Mouse (Mus musculus): ENCODE data around the gene Fam213a. TPM values are rescaled to one million over a fixed set of nuclear protein-coding genes. Genes with fewer than 3 reads are reported as not detected.

Fam213a gene
- total and polyA plus RNA-seq, 2 experiments from 2014 or later: 9.4 to 25.7 TPM

DNA sequence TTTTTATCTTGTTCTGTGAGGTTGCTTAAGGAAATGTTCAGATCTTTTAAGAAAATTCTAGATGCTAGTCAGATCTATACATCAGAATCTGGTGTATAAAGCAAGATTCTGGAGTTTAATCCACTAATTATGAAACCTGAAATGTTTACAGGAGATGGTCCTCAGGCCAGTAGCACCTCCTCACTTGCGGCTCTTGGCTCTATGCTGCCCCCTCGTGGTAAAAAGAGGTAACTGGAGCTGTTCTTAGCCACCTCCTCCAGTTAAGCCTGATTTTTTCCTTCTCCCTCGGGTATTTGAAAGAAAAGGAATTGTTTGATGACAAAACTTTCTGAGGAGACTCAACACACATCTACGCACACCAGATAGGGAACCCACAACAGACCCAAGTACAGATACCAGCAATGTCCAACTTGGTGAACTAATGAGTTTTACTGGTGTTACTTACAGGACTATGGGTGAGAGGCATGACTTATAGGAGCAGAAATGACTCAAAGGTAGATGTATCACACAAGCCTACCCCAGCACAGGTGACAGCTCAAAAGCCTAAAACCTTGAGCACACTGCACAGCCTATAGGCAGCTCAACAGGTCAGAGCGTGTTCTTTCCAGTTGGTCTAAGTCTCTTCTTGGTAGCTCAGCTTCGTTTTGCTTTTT, 21.7 kb upstream of the Fam213a start:
- TF ChIP-seq EP300 (IDR thresholded peaks at IDR 0.05; ENCODE audit: low read depth): no peak
- TF ChIP-seq CTCF (IDR thresholded peaks at IDR 0.05; ENCODE audit: low read depth): peak; percentile 88
- 32% methylated on average over 6 of the region's 6 CpGs for WGBS
- H3K4me3 ChIP-seq (ENCODE audit: low read depth, low read length): no peak overlapping the region

DNA sequence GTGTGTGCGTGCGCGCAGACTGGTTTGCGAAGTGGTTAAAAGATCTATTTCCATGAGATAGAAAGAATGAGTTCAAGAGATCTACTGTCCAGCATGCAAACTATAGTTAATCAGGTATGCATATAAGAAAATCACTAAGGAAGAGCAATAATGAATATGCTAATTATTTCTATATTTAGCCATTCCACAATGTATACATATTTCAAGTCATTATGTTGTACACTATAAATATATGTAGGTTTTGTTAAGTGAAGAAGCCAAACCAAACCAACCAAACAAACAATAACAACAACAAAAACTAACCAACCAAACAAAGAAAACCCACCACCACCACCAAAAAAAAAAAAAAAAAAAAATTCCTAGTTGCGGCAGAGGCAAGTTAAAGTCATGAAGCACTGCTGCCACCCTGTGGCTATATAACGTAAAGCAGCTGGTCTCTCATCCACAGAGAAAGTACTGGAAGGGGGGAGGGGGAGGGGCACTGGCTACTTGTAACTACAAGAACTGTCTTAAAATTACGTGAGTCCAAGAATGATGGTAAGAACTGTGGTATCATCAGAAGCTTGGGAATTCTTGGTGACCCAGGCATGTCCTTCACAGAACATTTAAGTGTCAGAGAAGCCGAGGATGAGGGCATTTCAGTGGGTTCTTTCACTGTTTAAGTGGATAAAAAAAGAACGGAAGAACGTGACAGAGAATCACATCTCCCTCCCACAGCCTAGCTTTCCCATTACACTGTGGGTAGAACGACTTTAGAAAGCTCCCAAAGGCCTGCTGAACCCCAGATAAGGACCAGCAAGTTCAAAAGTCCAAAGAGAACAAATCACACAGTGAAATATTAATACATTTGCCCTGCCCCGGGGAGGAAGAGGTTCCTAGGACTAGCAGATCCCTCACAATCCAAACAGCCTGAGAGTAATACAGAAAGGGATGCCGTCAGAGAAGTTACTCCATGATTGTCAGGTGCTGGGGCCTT, 19.8 kb upstream of the Fam213a start:
- 49% methylated on average over 13 of the region's 13 CpGs for WGBS
- no peak overlapping the region for H3K4me3 ChIP-seq (ENCODE audit: low read depth, low read length)
- no peak for TF ChIP-seq EP300 (IDR thresholded peaks at IDR 0.05; ENCODE audit: low read depth)
- peak; percentile 84 for TF ChIP-seq CTCF (IDR thresholded peaks at IDR 0.05; ENCODE audit: low read depth)
- no peak overlapping the region for H3K27ac ChIP-seq (ENCODE audit: low read depth)
- H3K36me3 ChIP-seq (replicated peaks; ENCODE audit: control insufficient read depth, insufficient read depth, low read length): no peaks in the 10 kb centered on the region
- no peaks in the 10 kb centered on the region for H3K9me3 ChIP-seq (replicated peaks; ENCODE audit: control insufficient read depth, low read length)
- H3K27me3 ChIP-seq (ENCODE audit: control insufficient read depth, insufficient read depth, low read length): no peaks in the 10 kb centered on the region
- H3K4me2 ChIP-seq (ENCODE audit: low read depth, low read length): no peak overlapping the region
- no peak for ATAC-seq (ENCODE audit: insufficient read depth, low read depth)
- peak; percentile 76 for DNase-seq (ENCODE audit: low spot score)
- no peak overlapping the region for H3K9ac ChIP-seq (replicated peaks; ENCODE audit: low read depth, low read length)
- no peaks in the 10 kb centered on the region for H3K4me1 ChIP-seq (ENCODE audit: control insufficient read depth, insufficient read depth)

More for the DNA sequence above, 21.7 kb upstream of the Fam213a start:
- DNase-seq (ENCODE audit: low spot score) (peak; percentile 53), ATAC-seq (ENCODE audit: insufficient read depth, low read depth) (no peak)
- no peaks in the 10 kb centered on the region for H3K9me3 ChIP-seq (replicated peaks; ENCODE audit: control insufficient read depth, low read length)
- no peak overlapping the region for H3K9ac ChIP-seq (replicated peaks; ENCODE audit: low read depth, low read length)
- no peak overlapping the region for H3K4me2 ChIP-seq (ENCODE audit: low read depth, low read length)
- no peaks in the 10 kb centered on the region for H3K36me3 ChIP-seq (replicated peaks; ENCODE audit: control insufficient read depth, insufficient read depth, low read length)
- no peaks in the 10 kb centered on the region for H3K27me3 ChIP-seq (ENCODE audit: control insufficient read depth, insufficient read depth, low read length)
- H3K27ac ChIP-seq (ENCODE audit: low read depth): no peak overlapping the region
- no peaks in the 10 kb centered on the region for H3K4me1 ChIP-seq (ENCODE audit: control insufficient read depth, insufficient read depth)

DNA sequence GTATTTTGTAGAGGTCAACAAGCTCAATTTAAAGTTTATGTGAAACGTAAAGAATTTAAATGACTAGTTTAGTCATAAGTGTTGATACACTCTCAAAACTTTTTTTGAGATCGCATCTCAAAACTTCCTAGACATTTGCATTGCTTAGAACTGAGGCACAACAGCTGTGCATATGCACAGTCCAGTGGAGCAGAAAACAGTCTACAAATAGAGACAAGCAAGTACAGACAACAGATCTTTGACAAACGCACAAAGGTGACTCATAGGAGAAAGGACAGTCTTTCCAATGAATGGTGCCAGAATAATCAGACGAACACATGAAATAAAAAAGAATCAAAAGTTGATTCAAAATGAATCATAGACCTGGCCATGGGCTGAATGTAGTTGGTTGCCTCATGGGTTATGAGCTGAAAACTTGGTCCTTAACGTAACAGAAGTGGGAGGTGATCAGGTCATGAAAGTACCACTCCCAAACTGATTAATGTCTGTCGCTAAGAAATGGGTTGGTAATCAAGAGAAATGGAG, 17.5 kb upstream of the Fam213a start:
- DNase-seq (ENCODE audit: low spot score) (no peak), ATAC-seq (ENCODE audit: insufficient read depth, low read depth) (no peak)
- Histone ChIP-seq H3K27ac (ENCODE audit: low read depth) (no peak overlapping the region), H3K27me3 (ENCODE audit: control insufficient read depth, insufficient read depth, low read length) (no peaks in the 10 kb centered on the region), H3K4me2 (ENCODE audit: low read depth, low read length) (no peak overlapping the region), H3K9me3 (replicated peaks; ENCODE audit: control insufficient read depth, low read length) (no peaks in the 10 kb centered on the region), H3K4me3 (ENCODE audit: low read depth, low read length) (no peak overlapping the region), H3K36me3 (replicated peaks; ENCODE audit: control insufficient read depth, insufficient read depth, low read length) (no peaks in the 10 kb centered on the region), H3K9ac (replicated peaks; ENCODE audit: low read depth, low read length) (no peak overlapping the region), H3K4me1 (ENCODE audit: control insufficient read depth, insufficient read depth) (no peaks in the 10 kb centered on the region)
- TF ChIP-seq EP300 (IDR thresholded peaks at IDR 0.05; ENCODE audit: low read depth): no peak
- WGBS: 86% methylated on average over 6 of the region's 6 CpGs

DNA sequence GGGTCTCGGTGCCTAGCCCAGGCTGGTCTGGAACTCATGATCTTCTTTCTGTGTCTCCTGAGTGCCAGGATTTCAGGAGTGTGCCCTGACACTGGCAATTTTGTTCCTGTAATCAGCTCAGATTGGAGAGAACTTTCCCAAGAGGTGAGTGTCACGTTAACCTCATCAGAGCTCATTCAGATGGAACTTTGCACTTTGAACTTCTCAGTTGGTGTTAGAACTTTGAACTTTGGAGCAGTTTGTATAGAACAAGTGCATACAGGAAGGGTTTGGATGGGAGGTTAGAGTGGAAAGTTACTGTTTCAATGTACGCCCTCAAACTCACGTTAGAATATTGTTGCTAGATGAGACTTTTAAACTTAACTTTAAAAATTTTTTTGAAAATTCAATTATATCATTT, 15.7 kb upstream of the Fam213a start:
- Histone ChIP-seq H3K36me3 (replicated peaks; ENCODE audit: control insufficient read depth, insufficient read depth, low read length) (no peaks in the 10 kb centered on the region), H3K4me2 (ENCODE audit: low read depth, low read length) (no peak overlapping the region), H3K4me1 (ENCODE audit: control insufficient read depth, insufficient read depth) (0 out of 2 replicates have a peak, but pooled peaks cover 5% of the 10 kb centered on the region), H3K4me3 (ENCODE audit: low read depth, low read length) (no peak overlapping the region), H3K27me3 (ENCODE audit: control insufficient read depth, insufficient read depth, low read length) (no peaks in the 10 kb centered on the region), H3K27ac (ENCODE audit: low read depth) (no peak overlapping the region), H3K9ac (replicated peaks; ENCODE audit: low read depth, low read length) (no peak overlapping the region), H3K9me3 (replicated peaks; ENCODE audit: control insufficient read depth, low read length) (no peaks in the 10 kb centered on the region)
- ATAC-seq (ENCODE audit: insufficient read depth, low read depth) (no peak), DNase-seq (ENCODE audit: low spot score) (no peak)
- no peak for TF ChIP-seq CTCF (IDR thresholded peaks at IDR 0.05; ENCODE audit: low read depth)
- no peak for TF ChIP-seq EP300 (IDR thresholded peaks at IDR 0.05; ENCODE audit: low read depth)
- WGBS: 72% methylated on average over 4 of the region's 4 CpGs

DNA sequence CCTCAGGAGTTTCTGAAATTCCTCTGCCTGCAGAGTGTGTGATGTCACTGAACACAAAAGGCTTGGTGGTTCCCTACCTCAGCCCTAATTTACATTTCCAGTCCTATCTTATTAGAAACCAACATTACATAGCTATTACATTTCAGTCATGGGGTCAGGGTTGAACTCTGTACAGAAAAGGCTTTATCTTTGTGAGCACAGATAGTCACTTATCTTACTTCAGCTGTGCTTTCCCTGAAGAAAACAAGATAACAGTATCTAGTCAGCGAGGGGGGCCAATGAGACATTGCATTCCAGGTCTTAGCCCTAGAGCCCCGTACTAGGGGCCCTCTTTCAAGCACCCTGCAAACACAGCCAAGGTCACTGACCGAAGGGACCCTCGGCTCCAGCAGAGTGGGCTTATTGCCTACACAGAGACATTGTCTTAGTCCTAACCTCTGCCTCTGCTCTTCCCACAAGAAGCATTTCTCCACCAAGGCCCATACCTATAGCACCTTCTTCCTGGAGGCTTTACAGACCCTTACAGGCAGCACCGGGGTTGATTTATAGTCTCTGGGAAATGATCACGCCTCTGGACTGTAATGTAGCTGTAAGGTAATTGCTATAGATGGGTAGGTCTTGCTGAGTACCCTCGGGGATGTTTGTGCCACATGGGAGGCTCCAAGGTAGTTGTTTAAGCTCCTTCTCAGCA, 12.2 kb upstream of the Fam213a start:
- H3K27ac ChIP-seq (ENCODE audit: low read depth): no peak overlapping the region
- H3K9ac ChIP-seq (replicated peaks; ENCODE audit: low read depth, low read length): no peak overlapping the region
- ATAC-seq (ENCODE audit: insufficient read depth, low read depth) (no peak), DNase-seq (ENCODE audit: low spot score) (no peak)
- no peaks in the 10 kb centered on the region for H3K36me3 ChIP-seq (replicated peaks; ENCODE audit: control insufficient read depth, insufficient read depth, low read length)
- no peak overlapping the region for H3K4me3 ChIP-seq (ENCODE audit: low read depth, low read length)
- no peak for TF ChIP-seq EP300 (IDR thresholded peaks at IDR 0.05; ENCODE audit: low read depth)
- no peak for TF ChIP-seq CTCF (IDR thresholded peaks at IDR 0.05; ENCODE audit: low read depth)
- WGBS: 32% methylated on average over 7 of the region's 7 CpGs
- no peaks in the 10 kb centered on the region for H3K27me3 ChIP-seq (ENCODE audit: control insufficient read depth, insufficient read depth, low read length)
- no peaks in the 10 kb centered on the region for H3K9me3 ChIP-seq (replicated peaks; ENCODE audit: control insufficient read depth, low read length)
- H3K4me1 ChIP-seq (ENCODE audit: control insufficient read depth, insufficient read depth): 0 out of 2 replicates have a peak, but pooled peaks cover 5% of the 10 kb centered on the region
- H3K4me2 ChIP-seq (ENCODE audit: low read depth, low read length): no peak overlapping the region
